Mouse (Mus musculus): ENCODE data around the gene Slc17a9. TPM values are rescaled to one million over a fixed set of nuclear protein-coding genes. Genes with fewer than 3 reads are reported as not detected.

The Slc17a9 gene
- total RNA-seq (2021): under 1 TPM; 0.28 to 0.67 TPM
- long read RNA-seq, experiment 1, partial matches to known transcripts: 0 of 1 reads
- long read RNA-seq, experiment 1, other reads (novel, unspliced or antisense): 1 of 1 reads
- long read RNA-seq, experiment 2, partial matches to known transcripts: 0 of 2 reads
- long read RNA-seq, experiment 2, other reads (novel, unspliced or antisense): 2 of 2 reads

GRCm38 (mm10) chr2:180724585-180725413 is at the start of gene Slc17a9:
Gene Slc17a9 (plus strand): TSS chr2:180725263.
- DNase-seq (ENCODE audit: low spot score in 2 of 2): no peak

- DNase-seq (ENCODE audit: low spot score in 2 of 2): no peak
Measured at GRCm38 (mm10) chr2:180676706-180677105, 48.4 kb upstream of the Slc17a9 start.

GRCm38 (mm10) chr2:180678609-180679140 is 46.4 kb upstream of the Slc17a9 start:
- DNase-seq (ENCODE audit: low spot score in 2 of 2): peak; percentile 78 to 80

GRCm38 (mm10) chr2:180681225-180681624 is 43.8 kb upstream of the Slc17a9 start:
- no peak for DNase-seq (ENCODE audit: low spot score in 2 of 2)

GRCm38 (mm10) chr2:180683524-180683923 is 41.5 kb upstream of the Slc17a9 start:
- DNase-seq (ENCODE audit: low spot score in 2 of 2): no peak

GRCm38 (mm10) chr2:180684031-180684430 is 41.0 kb upstream of the Slc17a9 start:
- DNase-seq (ENCODE audit: low spot score in 2 of 2): no peak

GRCm38 (mm10) chr2:180689841-180690240 is 35.2 kb upstream of the Slc17a9 start:
- peak in 1 of 2 experiments; percentile 42 for DNase-seq (ENCODE audit: low spot score in 2 of 2)

- DNase-seq (ENCODE audit: low spot score in 2 of 2): peak in 1 of 2 experiments; percentile 40
Measured at GRCm38 (mm10) chr2:180692630-180693029, 32.4 kb upstream of the Slc17a9 start.

- no peak for DNase-seq (ENCODE audit: low spot score in 2 of 2)
Measured at GRCm38 (mm10) chr2:180695176-180695575, 29.9 kb upstream of the Slc17a9 start.

GRCm38 (mm10) chr2:180700457-180700856 is 24.6 kb upstream of the Slc17a9 start:
- no peak for DNase-seq (ENCODE audit: low spot score in 2 of 2)

- peak in 1 of 2 experiments; percentile 34 for DNase-seq (ENCODE audit: low spot score in 2 of 2)
Measured at GRCm38 (mm10) chr2:180701053-180701766, 23.9 kb upstream of the Slc17a9 start.

GRCm38 (mm10) chr2:180701767-180702621 is 23.1 kb upstream of the Slc17a9 start:
- DNase-seq (ENCODE audit: low spot score in 2 of 2): peak; percentile 92 to 94

- no peak for DNase-seq (ENCODE audit: low spot score in 2 of 2)
Measured at GRCm38 (mm10) chr2:180702701-180703149, 22.3 kb upstream of the Slc17a9 start.

- no peak for DNase-seq (ENCODE audit: low spot score in 2 of 2)
Measured at GRCm38 (mm10) chr2:180703175-180703574, 21.9 kb upstream of the Slc17a9 start.

GRCm38 (mm10) chr2:180703645-180704359 is 21.3 kb upstream of the Slc17a9 start:
- DNase-seq (ENCODE audit: low spot score in 2 of 2): no peak

GRCm38 (mm10) chr2:180704591-180704990 is 20.5 kb upstream of the Slc17a9 start:
- no peak for DNase-seq (ENCODE audit: low spot score in 2 of 2)

GRCm38 (mm10) chr2:180705066-180705465 is 20.0 kb upstream of the Slc17a9 start:
- DNase-seq (ENCODE audit: low spot score in 2 of 2): no peak

- DNase-seq (ENCODE audit: low spot score in 2 of 2): no peak
Measured at GRCm38 (mm10) chr2:180705975-180706374, 19.1 kb upstream of the Slc17a9 start.

GRCm38 (mm10) chr2:180709023-180709922 is 15.8 kb upstream of the Slc17a9 start:
- peak in 1 of 2 experiments; percentile 32 for DNase-seq (ENCODE audit: low spot score in 2 of 2)
